Mouse (Mus musculus) neural tube, embryonic 15.5 days (tissue): ENCODE measurements around the gene Rgs9. TPM values are rescaled to one million over a fixed set of nuclear protein-coding genes. Genes with fewer than 3 reads are reported as not detected.

Experiments
- ATAC-seq: fragments of 200-750 bp; cut with Nextera tagmentation; 2 replicates; pipeline ENCODE4 v1.8.0; 2017; ENCODE audit warnings: mild to moderate bottlenecking, moderate TSS enrichment, moderate library complexity; ENCODE audit not compliant: low FRiP score
- H3K27ac ChIP-seq: fragments of 300-500 bp; sonication (generic); replicated peaks from 2 replicates; pipeline ENCODE4 v1.5.1; 2015; ENCODE audit warnings: mild to moderate bottlenecking, inconsistent platforms
- H3K27me3 ChIP-seq: fragments of 300-500 bp; sonication (generic); replicated peaks from 2 replicates; pipeline ENCODE4 v1.6.1; 2015; ENCODE audit warnings: inconsistent platforms
- H3K36me3 ChIP-seq: fragments of 300-500 bp; sonication (generic); 2 replicates; pipeline ENCODE4 v1.6.1; 2015; ENCODE audit warnings: inconsistent platforms
- H3K4me1 ChIP-seq: fragments of 300-500 bp; sonication (generic); 2 replicates; pipeline ENCODE4 v1.6.1; 2015; ENCODE audit warnings: inconsistent platforms
- H3K4me2 ChIP-seq: fragments of 300-500 bp; sonication (generic); 2 replicates; pipeline ENCODE4 v1.6.1; 2015; ENCODE audit warnings: inconsistent platforms, mild to moderate bottlenecking, moderate library complexity
- H3K4me3 ChIP-seq: fragments of 300-500 bp; sonication (generic); replicated peaks from 2 replicates; pipeline ENCODE4 v1.5.1; 2015; ENCODE audit warnings: mild to moderate bottlenecking, inconsistent platforms
- H3K9ac ChIP-seq: fragments of 300-500 bp; sonication (generic); replicated peaks from 2 replicates; pipeline ENCODE4 v1.6.1; 2015; ENCODE audit warnings: mild to moderate bottlenecking, inconsistent platforms
- H3K9me3 ChIP-seq: fragments of 300-500 bp; sonication (generic); replicated peaks from 2 replicates; pipeline ENCODE4 v1.6.1; 2016; ENCODE audit warnings: inconsistent platforms
- WGBS: fragments of 180-500 bp; shearing (Covaris S2); methylation state at CpG from one replicate; pipeline ENCODE4 v1.1.7; 2015; ENCODE audit warnings: mixed read lengths; 5-methylcytosine and 5-hydroxymethylcytosine counted together
- polyA plus RNA-seq: library from polyadenylated mRNA; unstranded; fragments of >200 nt; fragmentation: Nextera tagmentation; extraction: Ambion mirVana; gene quantifications from 2 replicates; pipeline ENCODE4 v1.2.1, GENCODE M21; 2015

Gene Rgs9
- polyA plus RNA-seq, 1 experiment from 2014 or later: 12.3 TPM

- H3K9ac ChIP-seq: no peak overlapping the region
- H3K4me2 ChIP-seq: no peak overlapping the region
- 0 out of 2 replicates have a peak, but pooled peaks cover 10% of the 10 kb centered on the region for H3K36me3 ChIP-seq
- no peak overlapping the region for H3K4me3 ChIP-seq
- H3K9me3 ChIP-seq: no peaks in the 10 kb centered on the region
- H3K27ac ChIP-seq: no peak overlapping the region
- 93% methylated on average over 7 of the region's 7 CpGs for WGBS
- no peak for ATAC-seq
- no peaks in the 10 kb centered on the region for H3K4me1 ChIP-seq
- no peaks in the 10 kb centered on the region for H3K27me3 ChIP-seq
These were observed 37.4 kb downstream of the Rgs9 start for GRCm38 (mm10) chr11:109260561-109260960.

GRCm38 (mm10) chr11:109258941-109259910 lies 38.7 kb downstream of the Rgs9 start:
- no peaks in the 10 kb centered on the region for H3K9me3 ChIP-seq
- no peak overlapping the region for H3K4me2 ChIP-seq
- peak; percentile 28; the same call in 1 of the 2 replicates for ATAC-seq
- no peak overlapping the region for H3K4me3 ChIP-seq
- H3K27ac ChIP-seq: no peak overlapping the region
- H3K27me3 ChIP-seq: no peaks in the 10 kb centered on the region
- WGBS: 86% methylated on average over 32 of the region's 32 CpGs
- H3K4me1 ChIP-seq: no peaks in the 10 kb centered on the region
- 0 out of 2 replicates have a peak, but pooled peaks cover 10% of the 10 kb centered on the region for H3K36me3 ChIP-seq
- H3K9ac ChIP-seq: no peak overlapping the region

DNA sequence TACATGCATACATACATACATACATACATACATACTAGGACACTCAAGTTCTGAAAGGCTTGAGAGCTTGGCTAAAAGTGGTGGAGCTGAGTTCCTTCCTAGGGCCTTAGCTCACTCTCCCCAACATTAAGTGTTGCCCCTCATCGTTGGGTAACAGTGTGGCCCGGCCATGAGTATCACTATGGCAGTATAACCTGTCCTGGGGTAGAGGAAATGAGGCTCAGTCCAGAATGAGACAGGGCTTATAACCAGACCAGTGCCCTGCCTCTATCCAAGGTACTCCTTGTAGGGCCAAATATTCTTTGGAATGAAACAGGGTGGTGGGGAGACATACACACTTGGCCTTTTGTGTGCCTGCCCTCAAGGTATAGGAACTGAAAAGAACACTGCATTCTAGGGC lies 40.1 kb downstream of the Rgs9 start:
- no peak overlapping the region for H3K9ac ChIP-seq
- H3K36me3 ChIP-seq: 0 out of 2 replicates have a peak, but pooled peaks cover 10% of the 10 kb centered on the region
- no peak overlapping the region for H3K27ac ChIP-seq
- H3K4me3 ChIP-seq: no peak overlapping the region
- 100% methylated on average over 2 of the region's 2 CpGs for WGBS
- no peaks in the 10 kb centered on the region for H3K9me3 ChIP-seq
- H3K4me1 ChIP-seq: no peaks in the 10 kb centered on the region
- H3K27me3 ChIP-seq: no peaks in the 10 kb centered on the region
- ATAC-seq: no peak
- H3K4me2 ChIP-seq: no peak overlapping the region

DNA sequence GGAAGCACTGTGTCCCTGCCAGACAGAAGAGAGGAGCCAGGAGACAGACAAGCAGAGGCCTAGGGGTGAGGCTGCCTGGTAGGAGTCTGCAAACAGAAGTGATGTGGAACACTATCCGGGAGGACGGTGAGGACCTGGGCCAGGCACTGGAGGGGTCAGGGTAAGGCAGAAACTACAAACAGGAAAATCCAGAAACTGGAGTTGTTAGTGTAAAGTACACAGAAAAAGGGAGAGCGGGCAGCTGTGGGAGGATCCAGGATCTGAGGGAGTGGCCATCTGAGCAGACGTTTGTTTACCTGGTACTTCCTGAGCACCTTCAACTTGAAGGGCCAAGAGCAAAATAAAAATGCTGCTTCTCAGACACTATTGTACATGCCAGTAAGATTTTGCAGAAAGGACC lies 42.9 kb downstream of the Rgs9 start:
- H3K9me3 ChIP-seq: no peaks in the 10 kb centered on the region
- no peak overlapping the region for H3K4me3 ChIP-seq
- no peak for ATAC-seq
- H3K4me1 ChIP-seq: no peaks in the 10 kb centered on the region
- 0 out of 2 replicates have a peak, but pooled peaks cover 5% of the 10 kb centered on the region for H3K36me3 ChIP-seq
- no peak overlapping the region for H3K4me2 ChIP-seq
- 87% methylated on average over 4 of the region's 4 CpGs for WGBS
- no peaks in the 10 kb centered on the region for H3K27me3 ChIP-seq
- no peak overlapping the region for H3K9ac ChIP-seq
- no peak overlapping the region for H3K27ac ChIP-seq

GRCm38 (mm10) chr11:109252483-109252882 lies 45.4 kb downstream of the Rgs9 start:
- no peak overlapping the region for H3K4me2 ChIP-seq
- no peaks in the 10 kb centered on the region for H3K36me3 ChIP-seq
- ATAC-seq: no peak
- WGBS: 32% methylated on average over 5 of the region's 5 CpGs
- H3K27ac ChIP-seq: no peak overlapping the region
- H3K9ac ChIP-seq: no peak overlapping the region
- no peaks in the 10 kb centered on the region for H3K9me3 ChIP-seq
- H3K4me1 ChIP-seq: no peaks in the 10 kb centered on the region
- no peak overlapping the region for H3K4me3 ChIP-seq
- H3K27me3 ChIP-seq: no peaks in the 10 kb centered on the region

DNA sequence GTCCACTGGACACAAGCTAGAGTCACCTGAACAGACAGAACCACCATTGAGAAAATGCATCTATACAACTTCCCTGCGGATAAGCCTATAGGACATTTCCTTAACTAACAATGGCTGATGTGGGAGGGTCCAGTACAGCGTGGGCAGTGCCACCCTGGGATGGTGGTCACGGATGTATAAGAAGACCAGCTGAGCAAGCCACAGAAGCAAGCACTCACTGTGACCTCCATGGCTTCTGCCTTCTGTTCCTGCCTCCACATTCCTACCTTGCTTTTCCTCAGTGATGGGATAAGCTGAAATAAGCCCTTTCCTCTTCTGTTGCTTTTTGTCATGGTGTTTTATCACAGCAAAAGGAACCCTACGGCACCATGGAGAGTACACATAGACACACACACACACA lies 47.4 kb downstream of the Rgs9 start:
- Histone ChIP-seq H3K27ac (no peak overlapping the region), H3K9ac (no peak overlapping the region), H3K4me3 (no peak overlapping the region), H3K4me2 (no peak overlapping the region), H3K4me1 (no peaks in the 10 kb centered on the region), H3K36me3 (no peaks in the 10 kb centered on the region), H3K9me3 (no peaks in the 10 kb centered on the region), H3K27me3 (no peaks in the 10 kb centered on the region)
- ATAC-seq: no peak
- WGBS: 94% methylated on average over 4 of the region's 4 CpGs

- no peak overlapping the region for H3K4me2 ChIP-seq
- H3K4me1 ChIP-seq: peaks cover 5% of the 10 kb centered on the region
- H3K9me3 ChIP-seq: no peaks in the 10 kb centered on the region
- no peak for ATAC-seq
- 78% methylated on average over 3 of the region's 3 CpGs for whole genome bisulfite sequencing
- H3K9ac ChIP-seq: no peak overlapping the region
- no peaks in the 10 kb centered on the region for H3K27me3 ChIP-seq
- H3K4me3 ChIP-seq: no peak overlapping the region
- H3K36me3 ChIP-seq: no peaks in the 10 kb centered on the region
- no peak overlapping the region for H3K27ac ChIP-seq
These were observed 51.0 kb downstream of the Rgs9 start for GRCm38 (mm10) chr11:109246920-109247319.

- 21% methylated on average over 23 of the region's 23 CpGs for WGBS
These were observed 53.1 kb downstream of the Rgs9 start for GRCm38 (mm10) chr11:109244635-109245360.

GRCm38 (mm10) chr11:109240126-109240525 lies 57.8 kb downstream of the Rgs9 start:
- no peak for ATAC-seq
- H3K27me3 ChIP-seq: no peaks in the 10 kb centered on the region
- 71% methylated on average over 4 of the region's 4 CpGs for WGBS
- no peak overlapping the region for H3K4me3 ChIP-seq
- H3K4me2 ChIP-seq: no peak overlapping the region
- peaks cover 4% of the 10 kb centered on the region; the same call in 1 of the 2 replicates for H3K36me3 ChIP-seq
- no peaks in the 10 kb centered on the region for H3K9me3 ChIP-seq
- H3K4me1 ChIP-seq: peaks cover 20% of the 10 kb centered on the region
- no peak overlapping the region for H3K9ac ChIP-seq
- no peak overlapping the region for H3K27ac ChIP-seq

More at GRCm38 (mm10) chr11:109244635-109245360, 53.1 kb downstream of the Rgs9 start:
- no peaks in the 10 kb centered on the region for H3K9me3 ChIP-seq
- no peaks in the 10 kb centered on the region for H3K27me3 ChIP-seq
- H3K9ac ChIP-seq: no peak overlapping the region
- peaks cover 5% of the 10 kb centered on the region for H3K4me1 ChIP-seq
- peak overlapping the region; percentile 19; the same call in 1 of the 2 replicates for H3K27ac ChIP-seq
- ATAC-seq: peak; percentile 82
- H3K4me2 ChIP-seq: peak overlapping the region; percentile 51
- H3K4me3 ChIP-seq: no peak overlapping the region; the same call in 1 of the 2 replicates
- H3K36me3 ChIP-seq: no peaks in the 10 kb centered on the region

- WGBS: 82% methylated on average over 6 of the region's 6 CpGs
- no peak for ATAC-seq
- no peak overlapping the region for H3K4me2 ChIP-seq
- H3K27ac ChIP-seq: peak overlapping the region; percentile 60; the same call in 1 of the 2 replicates
- no peak overlapping the region for H3K4me3 ChIP-seq
- peaks cover 15% of the 10 kb centered on the region; the same call in 1 of the 2 replicates for H3K4me1 ChIP-seq
- no peaks in the 10 kb centered on the region for H3K9me3 ChIP-seq
- no peaks in the 10 kb centered on the region for H3K27me3 ChIP-seq
- H3K36me3 ChIP-seq: peaks cover 8% of the 10 kb centered on the region; the same call in 1 of the 2 replicates
- no peak overlapping the region for H3K9ac ChIP-seq
These were observed 59.3 kb downstream of the Rgs9 start for GRCm38 (mm10) chr11:109238671-109239070.

DNA sequence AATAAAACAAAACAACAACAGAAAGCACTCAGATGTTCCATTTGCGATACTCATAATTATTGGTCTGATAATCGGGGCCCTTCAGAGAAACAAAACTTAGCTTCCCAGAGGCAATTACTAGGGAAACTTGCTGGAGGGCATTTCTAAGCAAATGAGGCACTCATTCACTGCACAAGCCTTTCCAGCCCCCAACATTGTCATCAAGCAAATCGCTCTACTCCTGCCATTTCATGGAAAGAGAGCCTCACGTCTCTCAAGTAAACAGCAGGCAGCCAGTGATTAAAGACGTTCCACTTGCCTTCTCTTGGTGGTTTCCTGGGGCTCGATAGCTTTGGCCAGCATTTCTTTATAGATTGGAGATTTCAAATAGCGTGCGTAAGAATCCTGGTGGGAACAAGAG lies 60.1 kb downstream of the Rgs9 start:
- H3K27ac ChIP-seq: peak overlapping the region; percentile 60
- H3K4me3 ChIP-seq: no peak overlapping the region
- peaks cover 15% of the 10 kb centered on the region; the same call in 1 of the 2 replicates for H3K4me1 ChIP-seq
- peak; percentile 40 for ATAC-seq
- H3K9me3 ChIP-seq: no peaks in the 10 kb centered on the region
- H3K9ac ChIP-seq: no peak overlapping the region
- H3K27me3 ChIP-seq: no peaks in the 10 kb centered on the region
- 22% methylated on average over 8 of the region's 8 CpGs for WGBS
- H3K4me2 ChIP-seq: no peak overlapping the region
- peaks cover 8% of the 10 kb centered on the region; the same call in 1 of the 2 replicates for H3K36me3 ChIP-seq
